Mouse (Mus musculus): ENCODE measurements at regions not wholly inside any gene's neighbourhood (a gene's known extent, or its start where the extent isn't known, plus 50 kb on each side); places are given as distances from the start of the nearest gene placed in this dataset.

DNA sequence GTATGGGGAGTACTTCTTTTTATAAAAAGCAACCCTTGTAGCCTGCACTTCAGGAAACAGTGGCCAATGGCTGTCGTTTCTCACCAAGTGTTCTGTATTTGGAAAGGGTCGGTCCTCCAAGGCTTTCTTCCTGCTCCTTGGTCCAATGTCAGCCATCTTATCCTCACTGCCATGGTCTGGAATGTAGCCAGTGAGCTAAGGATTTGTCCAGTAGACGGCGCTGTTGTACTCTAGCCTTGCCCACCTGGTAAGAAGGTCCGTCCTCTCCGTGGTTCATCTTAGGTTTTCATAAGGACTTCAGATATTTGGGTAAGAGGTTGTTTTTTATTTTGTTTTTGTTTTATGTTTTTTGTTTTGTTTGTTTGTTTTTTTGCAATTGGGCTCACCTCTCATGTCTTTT lies 72.8 kb upstream of the Slc25a13 start:
- peak; percentile 38 for DNase-seq (ENCODE audit: low spot score)

GRCm38 (mm10) chr6:6280812-6281568 lies 64.0 kb upstream of the Slc25a13 start:
- no peak for DNase-seq (ENCODE audit: low spot score)

GRCm38 (mm10) chr6:6279646-6280045 lies 62.7 kb upstream of the Slc25a13 start:
- no peak for DNase-seq (ENCODE audit: low spot score)

- DNase-seq (ENCODE audit: low spot score) = no peak
These were observed 53.6 kb upstream of the Slc25a13 start for GRCm38 (mm10) chr6:6270545-6270944.
